Mouse (Mus musculus) brain, embryonic 14.5 days (tissue): ENCODE measurements around the gene Arhgef3. TPM values are rescaled to one million over a fixed set of nuclear protein-coding genes. Genes with fewer than 3 reads are reported as not detected.

Experiments used
- DNase-seq: peaks from one replicate; pipeline ENCODE4 v3.0.0-alpha.2; 2011; ENCODE audit warnings: low read depth
- CTCF ChIP-seq: fragments of 200-500 bp; IDR thresholded peaks from 2 replicates; pipeline ENCODE4 v1.5.1; 2012; ENCODE audit warnings: inconsistent platforms, mild to moderate bottlenecking, moderate library complexity, borderline replicate concordance; ENCODE audit not compliant: insufficient read depth, insufficient read length; ENCODE audit errors: extremely low read depth
- POLR2A ChIP-seq: fragments of 200-500 bp; IDR thresholded peaks from 2 replicates; pipeline ENCODE4 v1.6.1; 2012; ENCODE audit warnings: mild to moderate bottlenecking, inconsistent platforms, borderline replicate concordance; ENCODE audit not compliant: poor library complexity, insufficient read depth, insufficient read length, severe bottlenecking; ENCODE audit errors: extremely low read depth
- polyA plus RNA-seq: library from polyadenylated mRNA; depleted of rRNA; stranded (reverse); fragments of >200 nt; gene quantifications from 2 replicates; pipeline ENCODE4 v1.2.3, GENCODE M21; 2012

The Arhgef3 gene
- polyA plus RNA-seq, 1 experiment = 4.9 TPM

- TF ChIP-seq CTCF (no peak), POLR2A (no peak)
- no peak for DNase-seq
Observed at GRCm38 (mm10) chr14:27364668-27365257, 250.1 kb downstream of the Arhgef3 start.

GRCm38 (mm10) chr14:27367117-27367711, 252.5 kb downstream of the Arhgef3 start:
- no peak for DNase-seq
- TF ChIP-seq CTCF = no peak
- TF ChIP-seq POLR2A = no peak

GRCm38 (mm10) chr14:27368619-27369018, 253.9 kb downstream of the Arhgef3 start:
- peak; percentile 27 for DNase-seq

GRCm38 (mm10) chr14:27369503-27369902, 254.8 kb downstream of the Arhgef3 start:
- no peak for TF ChIP-seq POLR2A
- TF ChIP-seq CTCF = no peak
- no peak for DNase-seq

More at GRCm38 (mm10) chr14:27368619-27369018, 253.9 kb downstream of the Arhgef3 start:
- no peak for TF ChIP-seq CTCF
- no peak for TF ChIP-seq POLR2A

GRCm38 (mm10) chr14:27371669-27372076, 257.0 kb downstream of the Arhgef3 start:
- no peak for DNase-seq
- no peak for TF ChIP-seq CTCF
- no peak for TF ChIP-seq POLR2A

GRCm38 (mm10) chr14:27373498-27373897, 258.8 kb downstream of the Arhgef3 start:
- DNase-seq = no peak
- TF ChIP-seq CTCF = no peak
- no peak for TF ChIP-seq POLR2A

GRCm38 (mm10) chr14:27376115-27376648, 261.5 kb downstream of the Arhgef3 start:
- no peak for DNase-seq

GRCm38 (mm10) chr14:27378669-27379068, 264.0 kb downstream of the Arhgef3 start:
- no peak for DNase-seq
- TF ChIP-seq POLR2A = no peak
- no peak for TF ChIP-seq CTCF

More at GRCm38 (mm10) chr14:27376115-27376648, 261.5 kb downstream of the Arhgef3 start:
- TF ChIP-seq POLR2A (no peak), CTCF (no peak)

GRCm38 (mm10) chr14:27379404-27379803, 264.7 kb downstream of the Arhgef3 start:
- no peak for DNase-seq
- TF ChIP-seq POLR2A (no peak), CTCF (no peak)

GRCm38 (mm10) chr14:27381459-27381858, 266.8 kb downstream of the Arhgef3 start:
- DNase-seq = no peak

GRCm38 (mm10) chr14:27383321-27383830, 268.7 kb downstream of the Arhgef3 start:
- no peak for TF ChIP-seq POLR2A
- no peak for TF ChIP-seq CTCF

More at GRCm38 (mm10) chr14:27381459-27381858, 266.8 kb downstream of the Arhgef3 start:
- TF ChIP-seq CTCF = no peak
- no peak for TF ChIP-seq POLR2A

More at GRCm38 (mm10) chr14:27383321-27383830, 268.7 kb downstream of the Arhgef3 start:
- DNase-seq = no peak
